Mouse (Mus musculus): ENCODE data around the gene Alg5.
A peak's percentile ranks its signal among the peaks of the same experiment; 100 is the strongest.
"Not testable (repeated sequence)": the region's sequence is repeated elsewhere in the genome, so short reads cannot be mapped to it uniquely, and the experiment has no call there.

The Alg5 gene

DNA sequence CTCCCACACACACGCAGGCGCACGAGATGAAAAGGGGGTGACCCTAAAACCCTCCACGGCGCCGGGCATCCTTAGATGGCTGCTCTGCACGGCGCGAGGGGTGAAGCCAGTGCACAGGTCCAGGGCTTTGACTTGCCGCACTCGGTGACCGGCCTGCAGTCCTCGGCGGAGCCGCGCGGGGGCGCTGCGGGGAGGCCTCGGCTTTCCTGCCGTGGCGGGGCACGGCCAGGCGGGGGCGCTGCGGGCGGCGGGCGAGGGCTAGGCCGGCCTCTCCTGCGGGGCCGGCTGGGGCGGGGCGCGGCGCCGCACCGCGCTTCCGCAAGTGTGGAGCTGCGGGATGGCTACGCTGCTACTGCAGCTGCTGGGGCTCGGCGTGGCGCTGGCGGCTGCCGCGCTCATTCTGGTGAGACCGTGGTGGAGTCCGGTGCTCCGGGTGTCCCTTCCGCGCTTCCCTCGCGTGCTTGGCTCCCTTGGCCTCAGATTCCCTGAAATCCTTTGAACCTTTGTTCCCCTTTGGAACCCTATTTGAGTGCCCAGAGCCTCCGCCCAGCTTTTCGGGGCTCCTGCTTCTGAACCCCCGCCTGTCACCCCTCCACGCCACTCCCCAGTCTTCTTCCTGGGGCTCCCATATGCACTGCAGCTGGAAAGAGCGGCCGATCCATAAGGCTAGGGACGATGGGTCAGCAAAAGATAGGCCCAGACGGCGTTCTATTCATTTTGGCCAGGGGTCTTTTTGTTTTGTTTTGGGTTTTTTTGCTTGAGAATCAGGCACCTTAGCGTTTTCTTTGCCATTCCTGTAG lies at the start of gene Alg5, which contains the start of gene Exosc8:
Gene Alg5 (plus strand): TSS at position 293 of the 800 bp plus-strand sequence.
Gene Exosc8 (minus strand): TSS at position 147 of the 800 bp plus-strand sequence.
- peak; percentile 92 for DNase-seq (ENCODE audit: low read depth, low spot score)

DNA sequence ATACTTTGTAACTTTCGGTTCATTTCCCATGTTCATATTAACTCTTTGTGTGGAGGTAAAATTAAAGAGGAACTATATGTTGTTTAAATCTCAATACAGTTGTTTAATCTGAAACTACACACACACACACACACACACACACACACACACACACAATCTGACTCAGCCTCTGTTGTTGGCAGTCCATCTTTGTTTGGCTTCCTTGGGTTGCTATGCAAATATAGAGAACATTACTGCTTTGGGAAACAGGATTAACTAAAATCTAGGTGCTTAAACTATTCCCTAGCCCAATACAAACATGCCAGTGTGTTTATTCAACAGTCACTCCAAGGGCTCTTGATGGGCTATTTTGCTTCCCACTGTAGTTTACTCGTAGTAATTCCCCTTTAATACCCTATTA lies 48.1 kb upstream of the Alg5 start:
- DNase-seq (ENCODE audit: low read depth, low spot score): no peak

DNA sequence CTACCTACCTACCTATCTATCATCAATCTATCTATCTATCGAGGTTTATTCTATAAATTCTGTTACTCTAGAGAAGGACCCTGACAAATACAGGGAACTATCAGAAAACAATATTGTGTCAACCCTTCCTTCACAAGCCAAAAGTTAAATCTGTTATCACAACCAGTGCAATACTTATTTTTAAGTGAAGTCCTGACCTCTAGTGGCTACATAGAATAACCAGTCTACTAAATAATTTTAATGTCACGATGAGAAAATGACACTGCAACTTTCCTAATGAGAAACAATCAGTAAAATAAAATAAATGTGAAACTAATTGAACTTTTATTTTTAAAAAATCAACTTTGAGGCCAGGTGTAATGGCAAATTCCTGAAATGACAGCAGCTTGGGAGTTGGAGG lies 46.2 kb upstream of the Alg5 start:
- DNase-seq (ENCODE audit: low read depth, low spot score): peak; percentile 47

DNA sequence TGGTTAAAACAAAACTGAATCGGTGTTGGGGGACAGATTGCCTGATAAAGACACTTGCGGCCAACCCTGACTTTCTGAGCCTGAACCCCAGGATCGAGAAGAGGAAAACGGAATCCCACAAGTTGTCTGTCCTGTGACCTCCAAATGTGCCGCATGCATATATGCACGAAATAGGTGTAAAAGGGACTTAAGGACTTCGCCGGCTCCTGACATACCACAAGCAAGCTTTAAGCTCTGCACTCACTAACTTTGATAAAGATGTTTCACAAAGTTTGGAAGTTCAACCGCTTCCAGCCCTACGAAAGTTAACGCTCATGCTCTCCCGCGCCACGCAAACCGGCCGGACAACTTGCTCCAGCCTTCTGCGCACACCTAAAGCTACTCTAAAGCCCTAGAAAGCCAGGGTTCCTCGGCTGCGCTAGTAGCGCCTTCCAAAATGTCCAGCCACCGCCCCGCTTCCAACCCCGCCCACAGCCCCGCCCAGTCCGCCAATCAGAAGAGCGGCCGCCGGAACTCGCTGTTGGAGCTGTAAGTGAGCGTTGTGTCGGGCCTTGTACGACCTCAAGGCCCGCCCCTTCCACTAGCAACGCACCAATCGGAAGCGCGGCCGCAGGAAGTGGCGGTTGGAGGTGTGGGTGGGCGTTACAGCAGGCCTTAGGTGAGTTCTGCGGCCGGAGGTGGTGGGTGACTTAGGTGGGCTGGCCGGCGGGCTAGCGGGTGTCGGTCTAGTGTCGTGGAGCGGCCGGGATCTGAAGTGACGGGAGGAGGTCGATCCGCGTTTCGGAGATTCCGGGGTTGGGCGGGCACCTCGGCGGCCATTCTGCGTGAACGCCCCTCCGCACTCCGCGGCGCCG lies 42.9 kb upstream of the Alg5 start, which contains the start of gene Supt20:
Gene Supt20 (plus strand): TSS at position 606 of the 854 bp plus-strand sequence.
- DNase-seq (ENCODE audit: low read depth, low spot score): peak; percentile 97

DNA sequence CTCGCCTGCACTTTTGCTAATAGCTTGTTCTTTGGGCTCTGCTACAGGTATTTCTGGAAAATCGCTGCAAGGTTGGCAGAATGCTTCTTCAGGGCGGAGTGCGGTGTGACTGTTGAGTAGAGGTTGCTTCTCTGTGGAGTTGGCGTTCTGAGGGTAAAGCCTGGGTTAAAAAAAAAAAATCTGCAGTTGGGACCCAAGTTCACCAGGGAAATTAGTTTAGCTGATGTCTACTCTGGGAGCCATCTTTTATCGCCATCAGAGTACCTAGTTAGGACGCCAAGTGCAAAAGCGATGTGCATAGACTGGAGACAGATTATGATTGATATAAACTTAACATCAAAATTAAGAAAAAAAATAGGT lies 42.3 kb upstream of the Alg5 start:
- DNase-seq (ENCODE audit: low read depth, low spot score): no peak

DNA sequence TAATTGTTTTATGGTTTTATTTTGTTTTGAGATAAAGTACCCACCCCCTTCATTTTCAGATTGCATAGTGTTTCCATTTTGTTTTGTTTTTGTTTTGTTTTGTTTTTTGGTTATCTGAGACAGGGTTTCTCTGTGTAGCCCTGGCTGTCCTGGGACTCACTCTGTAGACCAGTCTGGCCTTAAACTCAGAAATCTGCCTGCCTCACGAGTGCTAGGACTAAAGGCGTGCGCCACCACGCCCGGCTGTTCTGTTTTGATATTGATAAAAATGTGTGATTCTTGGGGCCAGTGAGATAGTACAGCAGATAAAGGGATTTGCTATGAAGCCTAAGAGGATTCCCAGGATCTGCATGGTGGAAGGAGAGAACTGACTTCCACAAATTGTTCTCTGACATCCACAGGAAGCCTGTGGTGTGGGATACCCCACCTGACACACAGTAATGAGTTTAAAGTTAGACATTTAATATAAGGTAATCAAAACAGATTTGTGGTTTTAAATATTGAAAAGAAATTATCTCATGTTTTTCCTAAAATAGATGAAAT lies 35.5 kb upstream of the Alg5 start:
- no peak for DNase-seq (ENCODE audit: low read depth, low spot score)

DNA sequence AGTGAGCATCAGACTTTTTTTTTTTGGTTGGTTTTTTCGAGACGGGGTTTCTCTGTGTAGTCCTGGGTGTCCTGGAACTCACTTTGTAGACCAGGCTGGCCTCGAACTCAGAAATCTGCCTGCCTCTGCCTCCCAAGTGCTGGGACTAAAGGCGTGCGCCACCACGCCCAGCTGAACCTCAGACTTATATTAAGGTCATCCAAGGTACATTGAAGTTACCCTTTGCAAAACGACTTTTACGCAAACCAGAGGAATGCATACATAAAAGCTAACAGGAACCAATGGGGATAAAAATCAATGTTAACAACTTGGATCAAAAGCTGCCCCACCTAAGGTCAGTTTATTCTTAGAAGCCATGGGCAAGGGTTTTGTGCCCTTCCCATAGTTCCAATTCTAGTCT lies 31.2 kb upstream of the Alg5 start:
- not testable (repeated sequence) for DNase-seq (ENCODE audit: low read depth, low spot score)

DNA sequence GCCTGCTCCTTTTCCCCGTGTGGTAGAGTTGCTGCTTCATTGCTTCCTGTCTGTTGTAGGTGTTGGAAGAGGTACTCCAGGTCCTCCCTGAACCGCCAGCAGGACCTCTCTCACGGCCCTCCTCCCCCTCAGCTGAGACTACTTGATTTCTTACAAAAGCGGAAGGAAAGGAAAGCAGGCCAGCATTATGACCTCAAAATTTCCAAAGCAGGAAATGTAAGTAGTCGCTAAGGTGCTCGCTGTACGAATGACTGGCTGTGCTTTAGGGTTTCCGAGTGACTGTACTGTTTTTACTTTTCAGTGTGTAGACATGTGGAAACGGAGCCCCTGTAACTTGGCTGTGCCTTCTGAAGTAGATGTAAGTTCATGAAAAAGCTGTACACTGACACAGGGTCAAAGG lies 26.4 kb upstream of the Alg5 start:
- peak; percentile 70 for DNase-seq (ENCODE audit: low read depth, low spot score)

DNA sequence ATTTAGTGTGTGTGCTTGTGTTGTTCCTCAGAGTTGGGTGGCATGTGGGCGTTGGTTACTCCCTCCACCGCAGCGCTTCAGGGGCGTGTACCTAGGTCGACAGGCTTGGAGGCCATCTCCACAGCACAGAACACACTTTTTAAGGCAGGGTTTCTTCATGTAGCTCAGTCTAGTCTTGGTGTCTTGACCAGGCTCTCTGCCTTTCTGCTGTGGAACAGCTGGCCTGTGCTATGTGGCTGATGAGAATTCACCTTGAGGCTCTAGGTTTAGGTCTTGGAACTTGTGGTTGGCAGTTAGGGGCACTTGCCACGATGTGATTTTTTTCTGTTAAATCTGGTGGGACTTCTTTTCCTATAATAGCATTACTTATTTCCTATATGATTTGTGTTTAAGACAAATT lies 21.1 kb upstream of the Alg5 start, which contains the start of gene Gm21958:
Gene Gm21958 (minus strand): TSS at position 101 of the 400 bp plus-strand sequence.
- no peak for DNase-seq (ENCODE audit: low read depth, low spot score)

DNA sequence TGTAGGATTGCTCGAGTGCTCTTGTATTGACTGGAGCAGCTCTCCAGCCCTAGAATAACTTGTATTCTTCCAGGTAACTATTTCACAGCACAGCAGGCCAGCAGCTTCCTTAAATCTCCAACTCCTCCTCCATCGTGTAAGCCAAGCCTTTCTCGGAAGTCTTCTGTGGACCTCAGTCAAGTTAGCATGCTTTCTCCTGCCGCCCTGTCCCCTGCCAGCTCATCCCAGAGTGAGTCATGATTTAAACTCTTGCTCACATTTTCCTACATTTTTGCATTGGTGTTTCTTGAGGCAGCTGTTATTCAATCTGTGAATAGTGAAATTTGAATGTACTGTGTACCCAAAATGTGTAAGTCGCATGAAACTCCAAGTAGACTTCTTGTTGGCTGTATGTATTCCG lies 19.9 kb upstream of the Alg5 start:
- no peak for DNase-seq (ENCODE audit: low read depth, low spot score)

DNA sequence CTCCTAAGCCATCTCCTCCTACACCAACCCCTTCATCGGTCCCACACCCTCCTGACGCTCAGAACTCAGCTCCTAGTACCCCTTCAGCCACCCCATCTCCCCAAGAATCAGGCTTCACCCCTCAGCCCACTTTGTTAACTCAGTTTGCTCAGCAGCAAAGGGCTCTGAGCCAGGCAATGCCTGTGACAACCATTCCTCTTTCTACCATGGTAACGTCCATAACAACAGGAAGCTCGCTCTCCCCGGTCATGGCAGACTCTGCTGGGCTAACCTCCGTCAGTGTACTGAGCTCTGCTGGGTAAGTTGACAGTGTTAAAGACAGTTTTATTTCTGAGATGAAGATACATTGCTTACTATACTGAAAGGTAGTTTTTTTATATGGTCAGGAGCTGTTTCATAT lies 18.0 kb upstream of the Alg5 start:
- no peak for DNase-seq (ENCODE audit: low read depth, low spot score)

DNA sequence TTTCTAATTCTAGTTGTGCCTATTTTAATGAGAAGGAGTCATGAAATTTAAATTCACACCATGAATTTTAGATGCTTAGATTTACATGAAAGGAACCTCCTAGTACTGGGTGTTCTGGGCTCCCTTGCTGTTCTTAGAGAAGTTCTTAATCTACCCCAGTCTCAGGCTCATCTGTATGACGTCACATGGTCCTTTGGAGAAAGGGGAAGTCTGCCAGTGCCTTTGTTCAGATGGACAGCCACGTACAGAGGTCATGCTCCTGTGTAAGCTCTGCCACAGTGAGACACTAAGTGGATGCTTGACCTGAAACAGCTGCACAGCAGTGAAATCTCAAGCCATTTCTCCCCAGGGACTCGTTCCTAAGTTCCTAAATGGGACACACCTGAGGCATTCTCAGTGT lies 16.4 kb upstream of the Alg5 start:
- DNase-seq (ENCODE audit: low read depth, low spot score): no peak

DNA sequence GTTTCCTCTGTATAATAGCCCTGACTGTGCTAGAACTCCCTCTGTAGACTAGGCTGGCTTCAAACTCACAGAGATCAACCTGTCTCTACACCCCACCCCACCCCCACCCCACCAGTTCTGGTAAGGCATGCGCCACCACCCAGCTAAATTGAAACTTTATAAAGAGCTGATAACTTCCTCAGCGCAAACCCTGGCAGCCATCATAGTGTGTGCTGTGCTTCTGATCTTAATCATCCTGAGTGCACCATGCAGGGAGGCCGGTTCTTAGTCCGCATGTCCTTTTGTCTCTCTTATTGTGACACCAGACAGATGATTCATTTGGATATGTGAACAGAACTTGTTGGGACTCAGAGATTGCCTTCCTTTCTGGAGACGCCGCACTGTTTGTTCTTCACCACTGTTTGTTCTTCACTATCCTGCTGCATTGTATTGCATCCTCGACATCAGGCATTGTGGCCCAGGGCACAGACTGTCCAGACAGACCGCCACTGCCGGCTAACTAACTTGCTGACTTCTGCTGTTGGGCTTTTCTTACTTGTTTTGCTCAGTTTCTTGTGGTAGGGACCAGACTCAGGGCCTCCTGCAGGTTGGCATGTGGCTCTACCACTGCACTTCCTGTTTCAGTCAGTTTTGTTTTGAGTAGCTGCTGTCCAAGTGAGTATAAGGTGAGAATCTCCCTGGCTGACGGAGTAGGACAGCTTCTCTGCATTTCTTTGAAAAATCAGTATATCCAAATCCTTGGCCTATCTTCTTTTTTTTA lies 11.4 kb upstream of the Alg5 start:
- DNase-seq (ENCODE audit: low read depth, low spot score): peak; percentile 79

DNA sequence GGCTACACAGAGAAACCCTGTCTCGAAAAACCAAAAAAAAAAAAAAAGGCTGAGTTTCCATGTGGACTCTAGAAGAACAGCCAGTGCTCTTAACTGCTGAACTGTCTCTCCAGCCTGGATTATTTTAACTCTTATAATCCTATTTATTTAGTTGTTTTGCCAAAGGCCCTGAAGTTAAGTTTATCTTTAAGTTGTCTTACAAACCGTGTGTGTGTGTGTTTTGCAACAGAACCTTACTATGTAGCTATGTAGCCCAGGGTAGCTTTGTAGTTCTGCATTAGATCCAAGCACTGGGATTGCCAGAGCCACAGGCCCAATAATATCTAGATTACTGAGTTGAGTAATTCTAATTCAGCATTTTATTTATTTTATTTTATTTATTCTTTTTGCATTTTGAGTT lies 10.0 kb upstream of the Alg5 start:
- no peak for DNase-seq (ENCODE audit: low read depth, low spot score)

DNA sequence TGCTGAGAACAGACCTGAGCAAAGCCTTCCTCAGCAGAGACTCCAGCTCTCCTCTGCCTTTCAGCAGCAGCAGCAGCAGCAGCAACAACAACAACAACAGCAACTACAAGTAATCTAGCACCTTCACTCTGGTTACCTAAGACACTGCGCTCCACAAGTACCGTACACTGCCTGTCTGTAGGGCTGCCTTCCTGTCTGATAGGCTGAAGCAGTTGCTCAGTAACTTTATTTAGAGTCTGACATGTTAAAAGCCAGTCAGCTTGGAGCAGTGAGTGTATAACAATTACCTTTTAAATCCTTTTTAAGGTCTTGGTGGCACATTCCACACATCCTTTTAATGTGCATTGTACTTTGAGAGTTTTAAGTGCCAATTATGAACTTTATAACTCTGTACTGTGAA lies 7.8 kb upstream of the Alg5 start:
- peak; percentile 30 for DNase-seq (ENCODE audit: low read depth, low spot score)

DNA sequence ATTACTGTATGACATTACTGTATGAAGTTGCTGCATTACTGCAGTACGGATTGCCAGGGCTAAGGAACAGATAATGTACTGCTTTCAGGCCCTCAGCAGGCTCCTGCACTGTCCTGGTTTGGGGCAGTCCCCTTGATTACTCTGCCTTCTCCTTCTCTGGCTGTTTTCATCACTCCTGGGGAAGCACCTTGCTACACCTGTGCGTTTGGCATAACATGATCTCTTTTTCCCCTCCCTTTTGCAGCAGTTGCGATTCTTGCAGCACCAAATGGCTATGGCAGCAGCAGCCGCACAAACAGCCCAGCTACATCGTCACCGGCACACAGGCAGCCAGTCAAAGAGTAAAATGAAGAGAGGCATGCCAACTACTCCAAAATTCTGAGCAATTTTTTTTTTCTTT lies 7.2 kb upstream of the Alg5 start:
- peak; percentile 39 for DNase-seq (ENCODE audit: low read depth, low spot score)

DNA sequence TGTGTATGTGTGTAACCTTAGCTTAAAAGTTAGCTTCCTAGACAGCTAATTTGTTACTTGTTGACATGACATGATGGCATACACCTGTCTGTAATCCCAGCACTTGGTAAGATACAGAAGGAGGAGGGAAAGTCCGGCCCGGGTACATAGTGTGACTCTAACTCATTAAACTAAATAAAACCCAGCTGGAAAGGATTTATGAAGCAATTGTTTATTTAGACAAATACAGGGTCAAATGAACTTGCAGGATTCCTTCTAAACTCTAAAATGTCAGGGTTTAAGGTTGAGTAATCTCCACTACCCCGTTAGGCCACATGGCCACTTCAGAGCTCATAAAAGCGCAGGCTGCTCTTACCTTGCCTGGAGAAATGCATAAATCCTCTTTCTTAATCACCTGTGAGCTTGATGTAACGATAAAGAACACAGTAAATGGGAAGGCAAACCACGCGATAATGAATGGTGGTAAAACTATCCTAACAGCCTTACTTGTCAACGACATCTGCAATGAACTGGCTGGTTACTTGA lies 3.7 kb upstream of the Alg5 start:
- no peak for DNase-seq (ENCODE audit: low read depth, low spot score)

DNA sequence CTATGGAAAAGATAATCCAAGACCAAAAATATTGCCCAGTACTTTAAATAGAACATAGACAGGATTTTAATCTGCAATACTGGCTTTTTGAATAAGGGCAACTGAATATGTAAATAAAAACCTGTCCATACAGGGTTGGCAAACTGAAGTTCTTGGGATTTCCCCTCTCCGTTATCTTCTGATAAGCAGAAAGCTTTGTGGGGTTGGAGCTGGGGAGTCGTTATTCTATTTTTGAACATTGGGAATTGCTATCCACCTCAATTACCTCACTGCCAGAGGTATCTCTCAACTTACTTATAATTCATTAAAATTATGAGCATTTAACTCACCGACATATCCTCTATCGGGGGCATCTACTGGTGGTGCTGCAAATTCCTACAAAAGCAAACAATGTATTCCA lies 3.0 kb upstream of the Alg5 start:
- DNase-seq (ENCODE audit: low read depth, low spot score): no peak

DNA sequence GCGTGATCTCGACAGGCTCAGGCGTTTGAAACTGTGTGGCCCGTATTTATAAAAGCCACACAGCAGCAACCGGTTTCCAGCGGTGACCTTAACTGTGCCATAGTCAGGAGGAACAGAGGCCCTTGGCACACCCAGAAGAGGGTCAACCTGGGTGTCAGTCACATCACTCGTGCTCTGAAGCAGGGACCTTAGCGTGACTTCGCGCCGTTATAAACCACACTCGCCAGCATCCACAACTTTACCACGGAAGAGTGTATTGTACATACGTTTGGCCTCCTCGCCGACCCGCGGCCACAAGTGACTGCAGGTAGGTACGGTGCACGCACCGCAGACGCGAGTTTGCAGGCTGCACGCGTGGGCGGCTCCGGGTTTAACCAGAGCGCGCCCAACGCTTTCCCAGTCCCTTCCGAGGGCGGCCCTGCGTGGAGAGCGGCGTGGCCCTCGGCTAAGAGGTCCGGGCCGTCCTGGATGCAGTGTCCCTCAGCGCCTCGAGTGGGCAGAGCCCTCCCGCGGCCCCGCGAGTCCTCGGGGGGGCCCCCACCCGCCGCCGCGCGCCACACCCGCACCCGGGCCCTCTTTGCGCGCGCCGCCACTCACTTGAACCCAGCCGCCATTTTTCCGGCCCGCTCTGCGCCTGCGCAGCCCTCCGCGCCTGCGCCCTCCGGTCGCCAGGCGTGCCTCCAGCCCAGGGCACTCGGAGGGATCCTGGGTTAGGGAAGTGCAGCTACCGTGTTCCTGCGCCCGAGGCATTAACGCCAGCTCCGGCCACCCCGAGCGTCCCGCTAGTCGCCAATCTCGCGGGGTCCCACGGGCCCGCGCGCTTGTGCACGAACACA lies 710 bp upstream of the Alg5 start:
- peak; percentile 95 for DNase-seq (ENCODE audit: low read depth, low spot score)

DNA sequence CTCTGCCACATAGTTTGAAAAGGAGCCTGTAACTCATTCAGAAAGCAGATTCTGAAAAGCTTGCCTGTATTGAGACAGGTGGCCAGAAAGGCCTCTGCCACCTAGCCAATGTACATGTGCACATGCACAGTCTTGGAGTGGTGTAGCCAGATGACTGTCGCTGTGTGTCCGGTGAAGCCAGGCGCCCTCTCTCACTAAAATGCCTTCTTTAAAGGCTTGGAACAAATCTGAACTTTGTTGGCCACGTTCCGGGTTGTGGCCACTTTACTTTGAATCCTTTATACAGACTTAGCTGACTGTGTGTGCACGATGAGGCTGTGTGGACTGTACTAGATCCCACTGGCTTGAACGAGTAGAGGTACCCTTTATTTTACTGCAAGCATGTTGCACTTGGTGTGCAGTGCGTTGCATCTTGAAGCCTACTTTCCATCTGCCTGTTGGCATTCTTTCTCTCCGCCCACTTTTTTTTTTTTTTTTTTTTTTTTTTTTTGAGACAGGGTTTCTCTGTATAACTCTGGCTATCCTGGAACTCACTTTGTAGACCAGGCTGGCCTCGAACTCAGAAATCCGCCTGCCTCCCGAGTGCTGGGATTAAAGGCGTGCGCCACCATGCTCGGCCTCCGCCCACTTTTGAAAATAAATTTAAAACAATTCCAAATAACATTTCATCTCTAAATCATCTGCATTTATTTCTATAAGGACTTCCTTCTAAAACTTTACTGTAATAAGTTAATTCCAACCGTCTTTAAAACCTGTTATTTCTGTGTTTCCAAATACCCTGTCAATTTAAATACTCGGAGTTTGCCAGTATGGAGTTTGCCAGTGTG lies 975 bp downstream of the Alg5 start:
- peak; percentile 20 for DNase-seq (ENCODE audit: low read depth, low spot score)

Measured in CD4-positive, CD25-positive, alpha-beta regulatory T cell, adult 2 months (primary cell).